Comparison of ENCODE assay signal across 20 mouse cellular contexts in the genomic region with DNA sequence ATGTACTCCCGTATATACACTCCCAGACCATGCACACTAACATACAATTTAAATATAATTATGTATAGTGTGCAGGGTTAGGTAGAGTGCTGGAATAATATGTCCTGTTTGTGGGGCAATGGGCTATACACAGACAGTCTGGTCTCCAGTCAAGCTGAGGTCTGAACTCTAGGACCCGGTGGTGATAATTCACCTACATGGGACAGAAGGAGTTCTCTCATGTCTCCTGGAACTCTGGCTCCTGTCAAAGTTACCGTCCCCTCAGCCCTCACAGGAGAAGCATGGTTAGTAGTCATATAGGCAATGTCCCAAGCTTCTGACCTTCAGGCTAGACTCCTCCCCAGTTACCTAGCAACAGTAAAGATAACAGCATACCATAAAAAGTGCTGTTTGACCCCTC. TPM values are rescaled to one million over a fixed set of nuclear protein-coding genes. Genes with fewer than 3 reads are reported as not detected.
"Had no signal": no experiment of that assay in that cellular context is flagged by ENCODE, and none has a peak within 500 bp of the region (broad histone marks: within the 10 kb centered on the region; RNA-seq: fewer than 3 reads in every experiment).

No protein-coding gene starts in this region.

RNA-seq across cellular contexts. Expression of a gene that starts 44.2 kb away (rescaled TPM):
- polyA plus RNA-seq: heart, embryonic 10.5 days; heart, embryonic 11.5 days; heart, embryonic 12.5 days; heart, embryonic 13.5 days; heart, embryonic 14.5 days; heart, embryonic 15.5 days; heart, postnatal 0 days; hindbrain, embryonic 11.5 days; hindbrain, embryonic 13.5 days; hindbrain, embryonic 14.5 days; hindbrain, embryonic 16.5 days; hindbrain, postnatal 0 days; intestine, embryonic 14.5 days; intestine, embryonic 15.5 days; intestine, embryonic 16.5 days; intestine, postnatal 0 days; kidney, embryonic 14.5 days; kidney, embryonic 16.5 days; kidney, postnatal 0 days; large intestine, adult 2 months had no signal
